Mouse (Mus musculus) heart, embryonic 14.5 days (tissue): ENCODE measurements around the gene Irf2. TPM values are rescaled to one million over a fixed set of nuclear protein-coding genes. Genes with fewer than 3 reads are reported as not detected.
A peak's percentile ranks its signal among the peaks of the same experiment; 100 is the strongest.
"Not testable (repeated sequence)": the region's sequence is repeated elsewhere in the genome, so short reads cannot be mapped to it uniquely, and the experiment has no call there.

Source experiments
- ATAC-seq: fragments of 200-750 bp; cut with Nextera tagmentation; 2 replicates; pipeline ENCODE4 v1.8.0; 2017; ENCODE audit warnings: low read depth, moderate TSS enrichment; ENCODE audit not compliant: insufficient number of reproducible peaks, insufficient read depth, low FRiP score
- H3K27ac ChIP-seq, 2 experiments: fragments of 200-500 bp in 1 of 2; fragments of 300-500 bp in 1 of 2; sonication (generic) in 1 of 2; replicated peaks in 1 of 2; 2 replicates each; pipeline ENCODE4 v1.5.1; 2012 to 2014; ENCODE audit warnings: low read depth in 2 of 2, low read length in 2 of 2, control low read depth in 1 of 2, mild to moderate bottlenecking in 1 of 2, mixed read lengths in 1 of 2; ENCODE audit not compliant: control insufficient read depth in 1 of 2, insufficient read depth in 1 of 2
- H3K27me3 ChIP-seq: fragments of 300-500 bp; sonication (generic); 2 replicates; pipeline ENCODE4 v1.6.1; 2014; ENCODE audit warnings: mild to moderate bottlenecking, low read length, control low read depth; ENCODE audit not compliant: control insufficient read depth, insufficient read depth
- H3K36me3 ChIP-seq: fragments of 300-500 bp; sonication (generic); 2 replicates; pipeline ENCODE4 v1.6.1; 2014; ENCODE audit warnings: mild to moderate bottlenecking, control low read depth, low read length, mixed read lengths; ENCODE audit not compliant: control insufficient read depth, insufficient read depth
- H3K4me1 ChIP-seq, 2 experiments: fragments of 200-500 bp in 1 of 2; fragments of 300-500 bp in 1 of 2; sonication (generic) in 1 of 2; 2 replicates each; pipeline ENCODE4 v1.6.1; 2012 to 2014; ENCODE audit warnings: low read length in 2 of 2, control low read depth in 1 of 2, mixed read lengths in 1 of 2; ENCODE audit not compliant: control insufficient read depth in 2 of 2, insufficient read depth in 2 of 2
- H3K4me2 ChIP-seq: fragments of 300-500 bp; sonication (generic); 2 replicates; pipeline ENCODE4 v1.6.1; 2014; ENCODE audit warnings: mild to moderate bottlenecking, low read length
- H3K4me3 ChIP-seq, 2 experiments: fragments of 200-500 bp in 1 of 2; fragments of 300-500 bp in 1 of 2; sonication (generic) in 1 of 2; 2 replicates each; pipeline ENCODE4 v1.5.1; 2012 to 2014; ENCODE audit warnings: low read length in 2 of 2, mild to moderate bottlenecking in 2 of 2, control low read depth in 1 of 2, low read depth in 1 of 2, moderate library complexity in 1 of 2; ENCODE audit not compliant: control insufficient read depth in 1 of 2, insufficient read depth in 1 of 2
- H3K9ac ChIP-seq: fragments of 300-500 bp; sonication (generic); 2 replicates; pipeline ENCODE4 v1.6.1; 2014; ENCODE audit warnings: mild to moderate bottlenecking, low read length
- H3K9me3 ChIP-seq: fragments of 300-500 bp; sonication (generic); 2 replicates; pipeline ENCODE4 v1.6.1; 2016; ENCODE audit warnings: low read length, control low read depth; ENCODE audit not compliant: control insufficient read depth
- WGBS: fragments of 180-500 bp; shearing (Covaris S2); extraction: QIAGEN DNeasy Blood & Tissue Kit; methylation state at CpG from one replicate; pipeline ENCODE4 v1.1.7; 2014; 5-methylcytosine and 5-hydroxymethylcytosine counted together
- polyA plus RNA-seq: library from polyadenylated mRNA; unstranded; fragments of >200 nt; fragmentation: Nextera tagmentation; extraction: Ambion mirVana; gene quantifications from 2 replicates; pipeline ENCODE4 v1.2.1, GENCODE M21; 2014

Irf2 gene
- polyA plus RNA-seq, 1 experiment from 2014 or later: 16.5 TPM

DNA sequence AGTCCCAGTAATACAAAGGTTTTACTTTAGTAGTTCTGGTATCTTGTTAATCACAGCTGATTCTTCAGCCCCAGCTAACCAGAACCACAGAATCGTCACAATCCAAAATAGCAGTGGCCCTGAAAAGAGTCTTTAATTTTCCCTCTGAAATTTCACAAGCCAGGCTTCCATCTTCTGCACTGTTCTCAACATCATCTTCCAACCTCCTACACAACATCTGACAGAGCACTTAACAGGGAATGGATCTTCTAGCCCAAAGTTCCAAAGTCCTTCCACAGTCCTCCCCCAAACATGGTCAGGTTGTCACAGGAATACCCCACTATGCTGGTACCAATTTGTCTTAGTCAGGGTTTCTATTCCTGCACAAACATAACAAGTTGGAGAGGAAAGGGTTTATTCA lies 9.9 kb upstream of the Irf2 start:
- not testable (repeated sequence) for H3K9ac ChIP-seq, H3K9me3 ChIP-seq, H3K36me3 ChIP-seq, ATAC-seq, H3K27ac ChIP-seq, H3K4me3 ChIP-seq, H3K4me1 ChIP-seq, H3K27me3 ChIP-seq, H3K4me2 ChIP-seq
- WGBS: 75% methylated on average over 1 of the region's 1 CpGs

- ATAC-seq: no peak
- no peak overlapping the region for H3K4me3 ChIP-seq
- peaks cover 0 to 3% of the 10 kb centered on the region in 2 experiments; a peak in 2 of 4 replicates for H3K4me1 ChIP-seq
- no peak overlapping the region for H3K4me2 ChIP-seq
- H3K9me3 ChIP-seq: peaks cover 6% of the 10 kb centered on the region
- H3K9ac ChIP-seq: no peak overlapping the region
- no peaks in the 10 kb centered on the region for H3K27me3 ChIP-seq
- H3K27ac ChIP-seq: no peak overlapping the region
- no peaks in the 10 kb centered on the region for H3K36me3 ChIP-seq
- WGBS: 82% methylated on average over 7 of the region's 7 CpGs
Measured at GRCm38 (mm10) chr8:46732381-46732915, 7.1 kb upstream of the Irf2 start.

DNA sequence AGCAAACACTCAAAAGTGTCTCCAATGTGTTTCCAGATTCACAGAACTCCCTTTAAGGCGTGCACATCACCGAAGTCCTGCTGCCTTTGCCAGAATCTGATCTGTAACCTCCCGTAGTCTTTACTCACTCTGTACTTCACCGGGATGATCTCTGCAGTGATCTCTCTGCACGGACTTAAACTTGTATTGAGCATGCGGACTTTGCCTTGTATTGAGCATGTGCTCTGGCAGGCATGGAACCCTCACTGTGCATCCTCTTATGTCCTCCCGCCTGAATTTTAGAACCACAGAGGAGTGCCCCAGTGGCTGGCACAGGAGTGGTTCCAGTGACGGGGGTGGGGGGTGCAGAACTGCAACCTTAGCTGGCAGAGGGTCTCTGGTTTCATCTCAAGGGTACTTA lies 5.9 kb upstream of the Irf2 start:
- H3K4me2 ChIP-seq: no peak overlapping the region
- no peaks in the 10 kb centered on the region for H3K27me3 ChIP-seq
- no peak overlapping the region for H3K27ac ChIP-seq
- ATAC-seq: no peak
- peaks cover 6% of the 10 kb centered on the region for H3K9me3 ChIP-seq
- H3K4me3 ChIP-seq: no peak overlapping the region
- no peak overlapping the region for H3K9ac ChIP-seq
- WGBS: 72% methylated on average over 8 of the region's 8 CpGs
- peaks cover 3 to 15% of the 10 kb centered on the region in 2 experiments for H3K4me1 ChIP-seq
- H3K36me3 ChIP-seq: no peaks in the 10 kb centered on the region

DNA sequence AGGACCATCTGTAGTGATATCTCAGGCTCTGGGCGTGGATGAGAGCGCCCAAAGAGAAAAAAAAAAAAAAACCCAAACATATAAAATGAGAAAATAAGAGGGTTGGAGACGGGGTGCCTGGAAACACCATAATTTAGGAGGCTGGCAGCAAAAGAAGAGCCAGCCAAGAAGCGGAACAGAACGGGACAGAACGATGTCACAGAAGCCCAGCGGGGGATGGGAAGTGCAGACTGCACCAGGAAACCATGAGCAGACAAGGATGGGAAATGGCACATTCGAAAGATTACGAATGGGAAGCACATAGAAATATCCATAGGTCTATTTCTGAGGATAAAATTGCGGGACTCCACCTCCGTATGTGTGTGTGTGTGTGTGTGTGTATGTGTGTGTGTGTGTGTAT lies 4.0 kb upstream of the Irf2 start:
- H3K4me3 ChIP-seq: no peak overlapping the region
- no peaks in the 10 kb centered on the region for H3K36me3 ChIP-seq
- WGBS: 79% methylated on average over 11 of the region's 11 CpGs
- peaks cover 3 to 15% of the 10 kb centered on the region in 2 experiments for H3K4me1 ChIP-seq
- H3K9me3 ChIP-seq: peaks cover 6% of the 10 kb centered on the region
- no peak overlapping the region for H3K4me2 ChIP-seq
- no peak for ATAC-seq
- no peak overlapping the region for H3K9ac ChIP-seq
- no peak overlapping the region for H3K27ac ChIP-seq
- no peaks in the 10 kb centered on the region for H3K27me3 ChIP-seq

DNA sequence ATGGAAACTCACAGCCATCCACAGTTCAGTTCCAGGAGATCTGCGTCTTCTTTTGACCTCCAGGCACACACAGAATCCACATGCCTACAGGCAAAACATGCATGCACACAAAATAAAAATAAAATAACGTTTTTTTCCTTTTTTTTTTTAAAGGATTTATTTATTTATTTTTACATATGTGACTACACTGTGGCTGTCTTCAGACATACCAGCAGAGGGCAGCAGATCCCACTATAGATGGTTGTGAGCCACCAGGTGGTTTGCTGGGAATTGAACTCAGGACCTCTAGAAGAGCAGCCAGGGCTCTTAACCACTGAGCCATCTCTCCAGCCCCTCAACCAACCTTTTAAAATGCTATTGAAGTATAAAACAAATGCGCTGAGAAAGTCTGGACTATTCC lies 3.3 kb upstream of the Irf2 start:
- peaks cover 3 to 15% of the 10 kb centered on the region in 2 experiments for H3K4me1 ChIP-seq
- no peak overlapping the region for H3K27ac ChIP-seq
- no peak for ATAC-seq

DNA sequence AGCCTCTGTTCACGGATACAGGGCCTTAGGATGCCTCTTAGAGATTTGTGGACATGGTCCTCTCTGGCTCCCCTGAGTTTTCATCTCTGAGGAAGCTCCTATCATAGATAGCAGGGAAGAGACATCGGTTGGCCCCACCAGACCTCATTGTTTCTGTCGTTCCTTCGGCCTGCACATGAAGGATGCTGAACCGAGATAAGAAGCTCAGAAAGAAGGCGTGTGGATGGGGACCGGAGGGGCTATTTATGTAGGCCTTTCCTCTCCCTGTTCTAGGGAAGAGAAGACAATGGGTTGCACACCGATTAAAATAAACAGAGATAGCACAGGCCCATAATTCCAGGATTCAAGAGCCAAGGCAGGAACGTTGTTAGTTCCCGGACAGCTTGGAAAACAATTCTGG lies 2.1 kb upstream of the Irf2 start:
- no peak overlapping the region for H3K9ac ChIP-seq
- ATAC-seq: no peak
- no peaks in the 10 kb centered on the region for H3K36me3 ChIP-seq
- peaks cover 6% of the 10 kb centered on the region for H3K9me3 ChIP-seq
- H3K27me3 ChIP-seq: no peaks in the 10 kb centered on the region
- H3K4me1 ChIP-seq: peaks cover 5 to 24% of the 10 kb centered on the region in 2 experiments
- no peak overlapping the region for H3K4me2 ChIP-seq
- no peak overlapping the region for H3K4me3 ChIP-seq
- WGBS: 64% methylated on average over 10 of the region's 10 CpGs
- H3K27ac ChIP-seq: peak overlapping the region in 1 of 2 experiments; percentile 96; a peak in 1 of 4 replicates

More for the DNA sequence above, 3.3 kb upstream of the Irf2 start:
- WGBS: 71% methylated on average over 3 of the region's 3 CpGs
- Histone ChIP-seq H3K27me3 (no peaks in the 10 kb centered on the region), H3K9ac (no peak overlapping the region), H3K9me3 (peaks cover 6% of the 10 kb centered on the region), H3K4me2 (no peak overlapping the region), H3K4me3 (no peak overlapping the region), H3K36me3 (no peaks in the 10 kb centered on the region)

GRCm38 (mm10) chr8:46737907-46738306 lies 1.6 kb upstream of the Irf2 start:
- Histone ChIP-seq H3K36me3 (no peaks in the 10 kb centered on the region), H3K4me2 (peak overlapping the region; percentile 65), H3K4me3 (0 out of 4 replicates have a peak overlapping the region, but pooled peaks of 1 of the 2 experiments have one; percentile 93), H3K4me1 (peaks cover 5 to 27% of the 10 kb centered on the region in 2 experiments), H3K9ac (no peak overlapping the region), H3K27me3 (no peaks in the 10 kb centered on the region), H3K27ac (peak overlapping the region; percentile 51 to 96; a peak in 3 of 4 replicates), H3K9me3 (peaks cover 6% of the 10 kb centered on the region)
- ATAC-seq: no peak
- WGBS: 44% methylated on average over 3 of the region's 3 CpGs

DNA sequence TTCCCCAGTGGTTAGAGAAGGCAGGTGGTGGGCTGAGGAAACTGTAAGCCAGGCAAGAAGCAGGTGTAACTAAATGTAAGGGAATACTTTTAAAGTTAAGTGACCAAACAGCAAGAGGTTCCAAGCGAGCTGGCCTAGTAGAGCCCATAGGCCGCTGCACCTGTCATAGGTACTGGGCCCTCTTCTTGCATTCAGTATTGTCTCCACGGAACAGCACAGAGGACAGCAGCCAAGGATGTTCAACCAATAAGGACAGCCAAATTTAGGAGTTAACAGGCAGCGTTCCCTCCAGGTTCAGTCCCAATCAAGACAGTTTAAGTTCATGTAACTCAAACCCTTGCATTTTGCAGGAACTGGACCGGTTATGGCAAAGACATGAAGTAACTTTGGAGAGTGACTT lies 931 bp upstream of the Irf2 start:
- ATAC-seq: no peak

More for the DNA sequence above, 931 bp upstream of the Irf2 start:
- Histone ChIP-seq H3K4me2 (peak overlapping the region; percentile 65), H3K4me3 (peak overlapping the region; percentile 15 to 93; a peak in 3 of 4 replicates), H3K4me1 (peaks cover 5 to 27% of the 10 kb centered on the region in 2 experiments), H3K27me3 (no peaks in the 10 kb centered on the region), H3K9me3 (peaks cover 6% of the 10 kb centered on the region), H3K27ac (peak overlapping the region in 1 of 2 experiments; percentile 96; a peak in 3 of 4 replicates), H3K36me3 (no peaks in the 10 kb centered on the region), H3K9ac (peak overlapping the region; percentile 96)
- 28% methylated on average over 5 of the region's 5 CpGs for WGBS
